Mouse (Mus musculus) midbrain, embryonic 15.5 days (tissue): ENCODE measurements around the gene BC117090. TPM values are rescaled to one million over a fixed set of nuclear protein-coding genes. Genes with fewer than 3 reads are reported as not detected.
"Not testable (repeated sequence)": the region's sequence is repeated elsewhere in the genome, so short reads cannot be mapped to it uniquely, and the experiment has no call there.

Experiments
- ATAC-seq: fragments of 200-750 bp; cut with Nextera tagmentation; replicated peaks from 2 replicates; pipeline ENCODE4 v1.8.0; 2017; ENCODE audit warnings: moderate TSS enrichment
- H3K27ac ChIP-seq: fragments of 300-500 bp; sonication (generic); 2 replicates; pipeline ENCODE4 v1.5.1; 2015; ENCODE audit warnings: mild to moderate bottlenecking, inconsistent platforms
- H3K27me3 ChIP-seq: fragments of 300-500 bp; sonication (generic); replicated peaks from 2 replicates; pipeline ENCODE4 v1.6.1; 2015; ENCODE audit warnings: inconsistent platforms
- H3K36me3 ChIP-seq: fragments of 300-500 bp; sonication (generic); replicated peaks from 2 replicates; pipeline ENCODE4 v1.6.1; 2015; ENCODE audit warnings: inconsistent platforms
- H3K4me1 ChIP-seq: fragments of 300-500 bp; sonication (generic); 2 replicates; pipeline ENCODE4 v1.6.1; 2015; ENCODE audit warnings: inconsistent platforms
- H3K4me2 ChIP-seq: fragments of 300-500 bp; sonication (generic); 2 replicates; pipeline ENCODE4 v1.6.1; 2015; ENCODE audit warnings: inconsistent platforms, mild to moderate bottlenecking, moderate library complexity
- H3K4me3 ChIP-seq: fragments of 300-500 bp; sonication (generic); 2 replicates; pipeline ENCODE4 v1.5.1; 2015; ENCODE audit warnings: mild to moderate bottlenecking, inconsistent platforms
- H3K9ac ChIP-seq: fragments of 300-500 bp; sonication (generic); 2 replicates; pipeline ENCODE4 v1.6.1; 2015; ENCODE audit warnings: mild to moderate bottlenecking, inconsistent platforms
- H3K9me3 ChIP-seq: fragments of 300-500 bp; sonication (generic); 2 replicates; pipeline ENCODE4 v1.6.1; 2016; ENCODE audit warnings: inconsistent platforms
- WGBS: fragments of 180-500 bp; shearing (Covaris S2); methylation state at CpG from one replicate; pipeline ENCODE4 v1.1.7; 2015; ENCODE audit warnings: mixed read lengths; 5-methylcytosine and 5-hydroxymethylcytosine counted together
- polyA plus RNA-seq: library from polyadenylated mRNA; unstranded; fragments of >200 nt; fragmentation: Nextera tagmentation; extraction: Ambion mirVana; gene quantifications from 2 replicates; pipeline ENCODE4 v1.2.1, GENCODE M21; 2015

Gene BC117090
- not detected in 2 replicates for polyA plus RNA-seq

DNA sequence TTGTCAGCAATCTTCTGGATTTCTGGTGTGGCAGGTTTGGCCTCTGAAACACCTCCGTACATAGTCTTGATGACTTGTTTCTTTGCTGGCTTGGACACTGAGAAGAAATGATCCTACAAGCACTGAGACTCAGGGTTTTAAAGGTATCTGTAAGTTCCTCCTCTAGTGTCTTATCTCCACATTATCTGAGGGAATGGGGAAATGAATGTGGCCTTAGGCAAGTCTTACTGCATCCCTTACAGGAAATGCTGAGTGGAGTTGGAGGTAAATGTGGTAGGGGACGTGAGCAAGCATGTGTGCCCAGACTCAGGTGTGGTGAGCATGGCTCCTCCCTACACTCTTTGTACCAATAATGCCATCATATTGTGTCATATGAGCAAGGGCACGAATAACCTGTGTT is at the start of gene BC117090:
Gene BC117090, minus strand, starts transcription at position 101 of the 400 bp plus-strand sequence.
- Histone ChIP-seq H3K27ac (no peak within 1 kb of the TSS), H3K27me3 (no peaks in the 10 kb centered on the region), H3K9ac (no peak within 1 kb of the TSS), H3K4me1 (no peaks in the 10 kb centered on the region), H3K4me3 (no peak within 1 kb of the TSS), H3K4me2 (no peak within 1 kb of the TSS), H3K9me3 (no peaks in the 10 kb centered on the region), H3K36me3 (no peaks in the 10 kb centered on the region)
- WGBS: 77% methylated on average over 3 of the region's 3 CpGs
- no peak for ATAC-seq

DNA sequence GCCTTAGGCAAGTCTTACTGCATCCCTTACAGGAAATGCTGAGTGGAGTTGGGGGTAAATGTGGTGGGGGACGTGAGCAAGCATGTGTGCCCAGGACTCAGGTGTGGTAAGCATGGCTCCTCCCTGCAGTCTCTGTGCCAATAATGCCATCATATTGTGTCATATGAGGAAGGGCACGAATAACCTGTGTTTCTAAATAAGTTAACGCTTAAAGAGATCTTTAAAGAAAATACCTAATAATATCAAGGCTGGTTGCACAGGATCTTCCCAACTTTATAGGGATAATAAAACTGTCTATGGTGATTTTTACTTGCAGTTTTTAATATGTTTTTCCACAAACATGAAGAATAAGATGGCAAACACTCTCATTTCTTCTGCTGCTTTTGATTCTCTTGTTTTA is 33.5 kb upstream of the BC117090 start, which contains the start of gene BC100530:
Gene BC100530, minus strand, starts transcription at position 101 of the 400 bp plus-strand sequence.
- H3K27ac ChIP-seq, ATAC-seq, H3K4me2 ChIP-seq, H3K27me3 ChIP-seq, H3K4me3 ChIP-seq, H3K9me3 ChIP-seq, H3K36me3 ChIP-seq, H3K4me1 ChIP-seq, H3K9ac ChIP-seq: not testable (repeated sequence)
- WGBS: 88% methylated on average over 3 of the region's 3 CpGs

DNA sequence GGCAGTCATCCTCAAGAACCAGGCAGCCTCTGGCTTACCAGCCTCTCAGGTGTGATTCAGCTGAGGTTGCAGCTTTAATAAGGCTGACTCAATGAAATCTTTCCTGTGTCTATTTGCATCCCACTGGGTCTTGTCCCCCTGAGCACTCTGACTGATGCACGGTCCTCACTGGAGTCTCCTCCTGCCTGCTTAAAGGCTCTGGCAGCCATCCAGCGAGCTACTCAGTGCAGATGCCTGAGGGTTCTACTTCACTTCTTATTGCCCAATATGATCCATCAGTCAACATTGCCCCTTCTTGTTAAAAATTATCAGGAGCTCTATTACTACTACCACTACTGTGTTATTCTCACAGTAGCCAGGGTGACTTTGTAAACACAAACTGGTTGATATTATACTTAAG is 3.0 kb upstream of the BC117090 start:
- Histone ChIP-seq H3K9ac (no peak overlapping the region), H3K4me2 (no peak overlapping the region)
- WGBS: 59% methylated on average over 2 of the region's 2 CpGs

DNA sequence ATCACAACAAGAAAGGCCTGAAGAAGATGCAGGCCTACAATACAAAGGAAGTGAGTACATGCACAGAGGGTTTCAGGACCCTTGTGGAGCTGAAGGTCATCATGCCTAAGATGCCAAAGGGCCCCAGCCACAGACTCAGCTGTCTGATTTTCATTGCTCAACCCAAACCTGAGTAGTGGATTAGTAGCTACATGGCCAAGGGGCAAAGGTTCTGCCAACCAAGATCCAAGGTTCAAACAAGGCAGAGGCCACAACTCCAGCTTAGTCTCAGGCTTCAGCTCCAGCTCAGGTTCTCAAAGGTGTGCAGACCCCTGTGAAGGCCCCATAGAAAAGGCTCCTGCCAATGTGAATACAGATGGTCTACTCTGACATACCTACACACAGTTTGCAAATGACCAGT is 14.8 kb downstream of the BC117090 start:
- Histone ChIP-seq H3K9me3 (no peaks in the 10 kb centered on the region), H3K4me3 (no peak overlapping the region), H3K27me3 (no peaks in the 10 kb centered on the region), H3K36me3 (no peaks in the 10 kb centered on the region), H3K27ac (no peak overlapping the region), H3K4me2 (no peak overlapping the region), H3K4me1 (no peaks in the 10 kb centered on the region), H3K9ac (no peak overlapping the region)
- ATAC-seq: no peak

More for the DNA sequence above, 3.0 kb upstream of the BC117090 start:
- H3K4me1 ChIP-seq: no peaks in the 10 kb centered on the region
- no peak for ATAC-seq
- no peaks in the 10 kb centered on the region for H3K9me3 ChIP-seq
- no peaks in the 10 kb centered on the region for H3K27me3 ChIP-seq
- no peak overlapping the region for H3K4me3 ChIP-seq
- H3K36me3 ChIP-seq: no peaks in the 10 kb centered on the region
- H3K27ac ChIP-seq: no peak overlapping the region

DNA sequence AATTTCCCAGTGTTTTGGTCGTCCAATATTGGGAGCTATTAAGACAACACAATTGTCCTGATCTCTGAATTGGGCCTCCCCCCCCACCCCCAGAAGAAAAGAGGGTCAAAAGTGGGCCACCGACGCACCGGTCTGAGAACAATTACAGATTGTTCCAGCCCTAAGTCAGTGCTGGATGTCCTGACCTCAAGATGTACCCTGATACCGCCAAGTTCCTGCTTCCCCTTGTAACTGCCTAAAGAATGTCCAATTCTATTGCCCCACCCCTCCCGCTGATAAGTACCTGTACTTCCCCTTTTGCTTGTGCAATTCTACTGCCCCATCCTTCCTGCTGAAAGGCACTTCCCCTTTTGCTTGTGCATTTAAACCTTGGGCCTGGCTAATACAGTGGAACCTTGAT is 18.0 kb downstream of the BC117090 start:
- H3K9ac ChIP-seq, H3K27ac ChIP-seq, H3K27me3 ChIP-seq, H3K36me3 ChIP-seq, H3K4me3 ChIP-seq, H3K4me2 ChIP-seq, H3K4me1 ChIP-seq, ATAC-seq, H3K9me3 ChIP-seq: not testable (repeated sequence)
- 90% methylated on average over 6 of the region's 6 CpGs for WGBS

DNA sequence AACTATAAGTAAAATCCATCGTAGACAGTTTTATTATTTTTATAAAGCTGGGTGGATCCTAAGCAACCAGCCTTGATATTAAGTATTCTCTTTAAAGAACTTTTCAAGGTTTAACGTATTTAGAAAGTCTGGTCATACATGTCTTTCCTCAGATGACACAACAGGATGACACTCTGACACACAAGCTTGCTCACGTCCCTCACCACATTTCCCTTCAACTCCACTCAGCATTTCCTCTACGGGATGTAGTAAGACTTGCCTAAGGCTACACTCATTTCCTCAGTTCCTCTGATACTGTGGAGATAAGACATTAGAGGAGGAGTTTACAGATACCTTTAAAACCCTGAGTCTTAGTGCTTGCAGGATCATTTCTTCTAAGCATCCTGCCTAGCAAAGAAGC is 26.5 kb downstream of the BC117090 start:
- Histone ChIP-seq H3K4me3 (no peak overlapping the region), H3K27ac (no peak overlapping the region), H3K9me3 (no peaks in the 10 kb centered on the region), H3K9ac (no peak overlapping the region), H3K27me3 (no peaks in the 10 kb centered on the region), H3K36me3 (no peaks in the 10 kb centered on the region), H3K4me1 (no peaks in the 10 kb centered on the region), H3K4me2 (no peak overlapping the region)
- no peak for ATAC-seq
- WGBS: 85% methylated on average over 4 of the region's 4 CpGs

DNA sequence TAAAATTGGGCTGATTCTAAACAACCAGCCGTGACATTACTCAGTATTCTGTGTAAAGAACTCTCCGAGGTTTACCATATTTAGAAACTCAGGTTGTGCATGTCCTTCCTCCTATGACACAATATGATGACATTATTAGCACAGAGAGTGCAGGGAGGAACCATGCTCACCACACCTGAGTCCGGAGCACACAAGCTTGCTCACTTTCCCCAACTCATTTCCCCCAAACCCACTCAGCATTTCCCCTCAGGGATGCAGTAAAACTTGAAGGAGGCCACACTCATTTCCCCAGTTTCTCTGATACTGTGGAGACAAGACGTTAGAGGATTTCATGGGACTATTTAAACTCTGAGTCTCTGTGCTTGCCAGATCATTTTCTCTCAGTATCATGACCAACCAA is 45.0 kb downstream of the BC117090 start:
- no peaks in the 10 kb centered on the region for H3K4me1 ChIP-seq
- no peaks in the 10 kb centered on the region for H3K9me3 ChIP-seq
- no peak for ATAC-seq
- H3K27ac ChIP-seq: no peak overlapping the region
- no peak overlapping the region for H3K4me2 ChIP-seq
- H3K27me3 ChIP-seq: no peaks in the 10 kb centered on the region
- 82% methylated on average over 4 of the region's 4 CpGs for WGBS
- H3K36me3 ChIP-seq: no peaks in the 10 kb centered on the region
- no peak overlapping the region for H3K9ac ChIP-seq
- H3K4me3 ChIP-seq: no peak overlapping the region

DNA sequence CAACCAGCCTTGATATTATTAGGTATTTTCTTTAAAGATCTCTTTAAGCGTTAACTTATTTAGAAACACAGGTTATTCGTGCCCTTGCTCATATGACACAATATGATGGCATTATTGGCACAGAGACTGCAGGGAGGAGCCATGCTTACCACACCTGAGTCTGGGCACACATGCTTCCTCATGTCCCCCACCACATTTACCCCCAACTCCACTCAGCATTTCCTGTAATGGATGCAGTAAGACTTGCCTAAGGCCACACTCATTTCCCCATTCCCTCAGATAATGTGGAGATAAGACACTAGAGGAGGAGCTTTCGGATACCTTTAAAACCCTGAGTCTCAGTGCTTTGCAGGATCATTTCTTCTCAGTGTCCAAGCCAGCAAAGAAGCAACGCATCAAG is 57.3 kb downstream of the BC117090 start, which contains the start of gene Stfa1:
Gene Stfa1, plus strand, starts transcription at position 156 of the 400 bp plus-strand sequence.
- not testable (repeated sequence) for H3K9me3 ChIP-seq

More for the DNA sequence above, 57.3 kb downstream of the BC117090 start, which contains the start of gene Stfa1:
- not testable (repeated sequence) for H3K4me1 ChIP-seq, H3K36me3 ChIP-seq, H3K9ac ChIP-seq, H3K27ac ChIP-seq, H3K27me3 ChIP-seq, ATAC-seq, H3K4me2 ChIP-seq, H3K4me3 ChIP-seq
- 88% methylated on average over 4 of the region's 4 CpGs for WGBS

Other genes with a start within 250 kb of the BC117090 start
- gene Csta1, start 203.1 kb downstream of the BC117090 start, polyA plus RNA-seq: not detected in 2 replicates
- not detected in 2 replicates for gene Stfa2l1, start 177.5 kb downstream of the BC117090 start, polyA plus RNA-seq
- 1.1 TPM in 1 of 2 replicates, not detected in the other for gene Gm5483, start 150.1 kb downstream of the BC117090 start, polyA plus RNA-seq
- gene Gm5416, start 123.9 kb downstream of the BC117090 start, polyA plus RNA-seq: not detected in 2 replicates
- not detected in 2 replicates for gene 2010005H15Rik, start 112.9 kb downstream of the BC117090 start, polyA plus RNA-seq
- gene Stfa1, start 57.4 kb downstream of the BC117090 start, polyA plus RNA-seq: 0.68 and 2.0 TPM in 2 replicates
- gene BC100530, start 33.4 kb upstream of the BC117090 start, polyA plus RNA-seq: 1.0 and 2.6 TPM in 2 replicates
- not detected in 2 replicates for gene Stfa2, start 74.1 kb upstream of the BC117090 start, polyA plus RNA-seq
- gene Stfa3, start 121.1 kb upstream of the BC117090 start, polyA plus RNA-seq: not detected in 2 replicates
- gene Casr, start 227.8 kb upstream of the BC117090 start, polyA plus RNA-seq: 0.13 and 0.18 TPM in 2 replicates